Mouse (Mus musculus): Measurements from ENCODE around the gene Poc1a. TPM values are rescaled to one million over a fixed set of nuclear protein-coding genes. Genes with fewer than 3 reads are reported as not detected.

Poc1a gene
- 1 to 10 TPM; 1.4 to 2.1 TPM for total RNA-seq (2021)
- long read RNA-seq, experiment 1, partial matches to known transcripts = 1 of 2 reads
- long read RNA-seq, experiment 1, other reads (novel, unspliced or antisense) = 0 of 2 reads
- long read RNA-seq, experiment 2, partial matches to known transcripts = 0 of 2 reads
- long read RNA-seq, experiment 2, other reads (novel, unspliced or antisense) = 0 of 2 reads

DNA sequence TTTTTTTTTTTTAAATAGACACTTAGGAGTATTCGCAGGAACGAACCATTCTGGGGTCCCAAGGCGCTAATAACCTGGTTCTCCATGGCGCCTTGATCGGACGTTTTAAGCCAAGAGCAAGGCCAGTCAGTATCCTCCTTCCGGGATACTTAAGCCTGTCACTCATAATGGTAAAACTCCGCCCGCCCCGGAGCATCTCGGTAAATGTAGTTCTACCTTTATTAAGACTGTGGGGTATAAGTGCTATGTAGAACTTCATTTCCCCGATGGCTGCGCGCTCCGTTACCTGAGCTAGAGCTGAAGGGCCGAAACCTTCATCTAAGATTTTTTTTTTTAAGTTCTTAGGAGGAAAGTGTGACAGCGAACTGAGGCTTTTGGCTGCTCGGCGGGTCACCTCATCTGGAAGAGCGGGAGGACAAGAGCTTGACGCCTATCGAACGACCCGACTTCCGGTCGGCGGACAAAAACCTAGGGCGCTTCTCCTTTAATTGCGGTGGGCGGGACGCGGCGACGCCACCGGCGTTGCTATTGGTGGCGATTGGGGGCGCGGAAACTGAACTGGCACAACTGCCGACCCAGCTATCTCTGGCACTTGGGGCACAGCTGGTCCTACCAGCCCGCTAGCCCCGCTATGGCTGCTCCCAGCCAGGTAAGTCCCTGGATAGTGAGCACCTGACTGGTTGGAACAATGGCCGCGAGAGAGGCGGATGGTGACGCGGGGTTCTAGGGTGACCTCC, at the start of gene Poc1a:
TSS of gene Poc1a (plus strand) at position 254 of the 737 bp plus-strand sequence.
- peak within 1 kb of the TSS; percentile 96 for H3K27ac ChIP-seq
- no peak for TF ChIP-seq CTCF (IDR thresholded peaks at IDR 0.05)
- peak; percentile 94 for DNase-seq
- intact Hi-C loops (cut with DNase I) = loop anchor here (1.0 to 5.0 kb wide), 5 partner anchors 34 to 196 kb away; partner anchors contain the start of genes Parp3 and Wdr82
- peak within 1 kb of the TSS; percentile 78 for H3K4me3 ChIP-seq

DNA sequence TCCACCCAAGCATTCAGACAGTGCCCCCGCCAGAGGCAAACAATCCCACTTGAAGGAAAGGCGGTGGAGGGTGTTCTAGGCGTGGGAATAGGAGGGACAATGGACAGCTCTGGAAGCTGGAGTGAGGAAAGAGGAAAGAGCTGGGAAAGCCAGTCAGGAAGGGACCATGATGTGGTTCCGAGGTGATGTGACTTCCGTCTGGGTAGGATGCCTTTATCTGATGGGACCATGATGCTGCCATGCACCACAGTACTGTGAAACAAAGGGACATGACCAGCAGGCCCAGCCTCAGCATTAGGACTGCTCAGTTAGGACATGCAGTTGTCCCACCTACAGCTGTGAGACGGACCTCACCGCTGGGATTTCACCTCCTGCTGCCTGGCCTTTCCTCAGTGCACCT, 49.6 kb upstream of the Poc1a start:
- intact Hi-C loops (cut with DNase I) = no loop called here
- no peak overlapping the region for H3K4me3 ChIP-seq
- no peak overlapping the region for H3K27ac ChIP-seq
- DNase-seq = no peak
- no peak for TF ChIP-seq CTCF (IDR thresholded peaks at IDR 0.05)

DNA sequence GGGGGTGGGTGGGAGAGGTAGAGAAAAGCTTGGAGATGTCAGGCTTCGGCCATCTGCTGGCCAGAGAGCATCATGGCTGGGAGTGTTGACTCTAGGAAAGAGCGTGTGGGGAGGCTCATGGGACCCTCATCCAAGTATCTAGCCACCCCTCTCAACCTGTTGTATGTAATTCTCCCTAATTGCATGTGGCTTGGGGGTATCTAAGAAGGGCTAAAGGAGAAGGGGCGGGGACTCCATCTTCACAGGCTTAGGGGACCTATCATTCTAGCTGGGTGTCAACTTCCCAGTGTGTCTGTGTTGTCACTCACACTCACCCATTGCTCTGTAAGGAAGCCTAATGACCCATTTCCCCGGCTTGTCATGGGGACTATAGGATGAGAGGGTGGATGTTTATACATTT, 49.0 kb upstream of the Poc1a start:
- no peak for DNase-seq
- intact Hi-C loops (cut with DNase I) = no loop called here
- Histone ChIP-seq H3K4me3 (no peak overlapping the region), H3K27ac (no peak overlapping the region)
- no peak for TF ChIP-seq CTCF (IDR thresholded peaks at IDR 0.05)

DNA sequence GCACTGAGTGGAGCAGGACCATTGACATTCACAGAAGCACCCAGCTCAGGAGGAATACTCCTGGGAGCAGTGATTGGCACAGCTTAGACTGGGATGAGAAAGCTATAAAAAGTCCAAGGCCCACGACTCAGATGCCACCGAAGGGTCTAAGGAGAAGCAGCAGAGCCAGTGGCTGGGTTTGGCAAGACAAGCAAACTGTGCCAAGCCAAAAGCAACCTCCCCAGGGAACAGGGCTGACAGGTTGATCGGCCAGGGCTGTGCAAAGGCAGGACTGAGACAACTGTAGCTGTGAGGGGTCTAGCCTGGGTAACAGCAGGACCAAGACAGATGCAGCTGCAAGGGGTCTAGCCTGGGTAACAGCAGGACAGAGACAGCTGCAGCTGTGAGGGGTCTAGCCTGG, 47.9 kb upstream of the Poc1a start:
- no peak for DNase-seq
- no peak overlapping the region for H3K4me3 ChIP-seq
- no peak for TF ChIP-seq CTCF (IDR thresholded peaks at IDR 0.05)
- no peak overlapping the region for H3K27ac ChIP-seq
- intact Hi-C loops (cut with DNase I) = no loop called here

DNA sequence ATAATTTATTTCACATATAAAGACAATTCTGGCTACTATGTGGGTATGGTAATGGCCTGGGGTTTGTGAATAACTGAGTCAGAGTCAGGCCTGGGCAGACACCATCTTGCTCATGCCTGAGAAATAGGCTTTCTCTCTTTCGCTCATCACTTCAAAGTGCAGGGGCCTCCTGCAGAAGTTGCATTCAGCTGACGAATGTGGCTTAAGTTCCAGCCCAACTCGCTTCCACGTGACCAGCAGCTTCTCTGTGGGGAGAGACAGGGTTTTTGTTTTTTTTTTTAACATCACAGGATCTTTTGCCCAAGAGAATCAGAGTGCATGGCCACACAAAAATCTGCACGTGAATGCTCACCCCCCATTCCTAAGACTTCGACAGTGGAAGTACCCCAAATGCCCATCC, 46.9 kb upstream of the Poc1a start:
- Histone ChIP-seq H3K27ac (no peak overlapping the region), H3K4me3 (no peak overlapping the region)
- no peak for TF ChIP-seq CTCF (IDR thresholded peaks at IDR 0.05)
- intact Hi-C loops (cut with DNase I) = no loop called here
- DNase-seq = no peak

DNA sequence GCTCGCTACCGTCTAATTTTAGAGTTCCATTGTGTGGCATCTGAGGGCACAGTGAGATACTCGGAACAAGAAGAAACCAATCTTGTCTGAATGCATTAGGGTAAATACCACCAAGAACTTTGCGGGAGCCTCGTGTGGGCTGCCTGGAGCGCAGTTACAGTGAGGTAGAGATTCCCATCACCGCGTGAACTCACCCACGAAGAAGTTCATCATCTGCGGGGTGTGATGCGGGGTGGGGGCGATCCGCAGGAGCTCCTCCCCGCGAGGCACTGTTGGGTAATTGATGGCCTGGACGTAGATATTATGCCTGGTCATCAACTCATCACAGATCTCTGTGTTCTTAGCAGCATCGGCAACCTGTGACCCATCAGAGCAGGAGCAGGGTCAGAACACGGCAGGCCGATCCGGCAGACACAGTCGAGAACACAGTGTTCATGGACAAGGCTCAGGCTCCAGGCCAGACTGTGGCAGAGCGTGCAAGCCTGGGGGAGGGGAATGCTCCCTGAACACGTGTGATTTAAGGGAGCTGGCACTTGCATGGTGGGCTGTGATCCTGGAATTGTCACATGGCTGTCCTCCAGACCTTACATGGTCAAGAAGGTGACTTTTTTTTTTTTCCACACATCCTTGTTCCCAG, 45.5 kb upstream of the Poc1a start:
- no peak for TF ChIP-seq CTCF (IDR thresholded peaks at IDR 0.05)
- H3K27ac ChIP-seq = 0 out of 2 replicates have a peak overlapping the region, but pooled peaks have one; percentile 1
- peak; percentile 62 for DNase-seq
- intact Hi-C loops (cut with DNase I) = no loop called here
- H3K4me3 ChIP-seq = no peak overlapping the region

DNA sequence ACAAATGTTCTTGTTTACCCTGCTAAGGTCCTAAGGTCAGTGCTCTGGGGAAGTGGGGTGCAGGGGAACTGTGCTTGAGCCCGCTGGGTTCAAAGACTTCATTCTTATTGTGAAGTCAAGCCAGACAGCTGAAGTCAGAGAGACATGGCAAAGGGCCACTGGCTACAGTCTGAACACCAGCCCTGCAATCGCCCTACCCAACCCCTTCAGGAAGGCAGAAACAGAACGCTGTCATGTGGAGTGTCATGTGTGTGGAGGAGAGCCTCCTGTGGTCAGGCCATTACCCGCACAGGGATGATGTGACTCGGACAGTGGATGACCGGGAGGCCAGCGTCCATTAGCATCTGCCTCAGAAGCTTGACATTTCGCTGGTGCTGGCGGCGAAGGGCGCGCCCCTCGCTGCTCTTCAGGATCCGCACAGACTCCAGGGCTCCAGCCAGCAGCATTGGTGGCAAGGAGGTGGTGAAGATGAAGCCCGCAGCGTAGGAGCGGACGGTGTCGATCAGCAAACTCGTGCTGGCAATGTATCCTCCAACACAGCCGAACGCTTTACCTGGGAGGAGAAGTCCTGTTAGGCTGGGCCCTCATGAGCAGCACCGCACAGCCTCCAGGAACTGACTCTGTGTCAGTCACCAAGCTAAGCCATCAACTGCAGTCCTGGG, 44.6 kb upstream of the Poc1a start:
- TF ChIP-seq CTCF (IDR thresholded peaks at IDR 0.05) = no peak
- DNase-seq = no peak
- H3K4me3 ChIP-seq = no peak overlapping the region
- intact Hi-C loops (cut with DNase I) = no loop called here
- H3K27ac ChIP-seq = peak overlapping the region; percentile 53

DNA sequence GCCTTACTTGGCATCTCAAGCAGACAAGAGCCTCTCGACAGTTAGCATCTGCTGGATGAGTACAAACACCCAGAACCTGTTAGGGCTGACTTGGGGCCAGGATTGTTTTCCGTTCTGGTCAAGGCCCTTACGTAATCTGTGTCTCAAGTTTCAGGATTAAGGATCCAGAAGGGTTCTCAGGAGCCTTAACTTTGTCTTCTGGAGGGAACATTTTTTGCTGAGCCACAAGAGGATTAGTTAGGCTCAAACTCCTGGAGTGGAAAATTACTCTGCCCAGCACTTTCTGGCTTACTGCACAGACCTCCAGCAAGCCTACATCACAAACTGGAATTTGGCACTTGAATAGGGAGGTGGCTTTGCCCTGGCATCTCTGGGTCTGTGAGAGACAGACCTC, 44.0 kb upstream of the Poc1a start:
- intact Hi-C loops (cut with DNase I) = no loop called here
- no peak overlapping the region for H3K4me3 ChIP-seq
- peak; percentile 56 for DNase-seq
- no peak for TF ChIP-seq CTCF (IDR thresholded peaks at IDR 0.05)
- H3K27ac ChIP-seq = peak overlapping the region; percentile 53

DNA sequence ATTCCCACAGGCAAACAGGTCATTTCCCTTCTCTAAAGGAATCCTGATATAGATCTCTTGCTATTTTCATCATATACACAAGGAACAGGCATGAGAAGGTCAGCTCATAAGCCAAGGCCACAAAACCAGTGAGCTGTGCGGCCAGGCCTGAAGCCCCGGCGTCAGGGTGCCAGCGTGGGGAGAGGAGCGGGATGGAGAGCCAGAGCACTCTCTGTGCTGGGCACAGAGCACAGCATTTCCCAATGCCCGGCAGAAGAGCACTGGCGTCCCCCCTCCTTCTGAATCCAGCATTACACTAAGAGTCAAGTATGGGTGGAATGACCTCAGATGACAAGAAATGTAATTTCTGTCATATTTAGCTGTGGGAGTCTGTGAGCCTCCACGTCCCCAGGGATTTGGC, 43.5 kb upstream of the Poc1a start:
- no peak overlapping the region for H3K4me3 ChIP-seq
- TF ChIP-seq CTCF (IDR thresholded peaks at IDR 0.05) = no peak
- H3K27ac ChIP-seq = peak overlapping the region; percentile 53
- DNase-seq = no peak
- intact Hi-C loops (cut with DNase I) = no loop called here

DNA sequence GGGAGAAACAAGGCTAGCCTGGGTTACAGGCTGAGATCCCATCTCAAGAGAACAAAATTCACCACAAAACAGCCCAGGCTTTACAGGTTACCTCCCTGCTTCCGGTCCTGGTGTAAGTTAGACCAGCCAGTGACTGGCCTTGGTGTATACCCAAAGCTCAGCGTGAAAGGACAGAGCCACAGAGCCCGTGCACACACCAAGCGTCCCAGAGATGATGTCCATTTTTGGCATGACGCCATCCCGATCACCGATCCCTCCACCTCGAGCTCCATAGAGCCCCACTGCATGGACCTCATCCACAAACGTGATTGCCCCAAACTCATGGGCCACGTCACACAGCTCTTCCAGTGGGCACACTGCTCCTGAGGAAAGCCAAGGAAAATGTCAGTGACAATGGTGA, 43.0 kb upstream of the Poc1a start:
- 0 out of 2 replicates have a peak overlapping the region, but pooled peaks have one; percentile 53 for H3K27ac ChIP-seq
- no peak overlapping the region for H3K4me3 ChIP-seq
- intact Hi-C loops (cut with DNase I) = no loop called here
- no peak for DNase-seq
- TF ChIP-seq CTCF (IDR thresholded peaks at IDR 0.05) = no peak

DNA sequence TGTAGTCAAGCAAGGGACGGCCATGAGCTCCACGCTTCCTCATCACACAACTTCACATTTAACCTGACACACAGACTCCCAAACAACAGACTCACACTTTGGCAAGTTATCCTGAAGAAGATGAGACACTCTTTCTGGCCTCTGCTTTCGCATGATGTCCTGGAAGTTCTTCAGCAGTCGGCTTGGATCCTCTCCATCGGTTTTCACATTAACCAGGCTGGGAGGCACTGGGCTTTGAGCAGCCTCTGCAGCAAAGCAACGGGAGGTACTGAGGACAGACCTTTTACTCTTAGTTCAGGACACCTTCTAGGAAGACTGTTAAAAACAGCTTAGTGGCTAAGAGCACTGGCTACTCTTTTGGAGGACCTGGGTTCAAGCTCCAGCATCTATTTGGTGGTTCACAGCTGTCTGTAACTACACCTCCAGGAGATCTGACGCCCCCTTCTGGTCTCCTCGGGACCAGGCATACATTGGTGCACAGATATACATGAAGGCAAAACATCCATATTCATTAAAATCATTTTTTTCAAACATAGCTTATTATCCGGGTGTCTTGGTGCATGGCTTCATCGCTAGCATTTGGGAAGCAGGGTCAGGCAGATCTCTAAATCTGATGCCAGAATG, 39.2 kb upstream of the Poc1a start:
- H3K27ac ChIP-seq = no peak overlapping the region

DNA sequence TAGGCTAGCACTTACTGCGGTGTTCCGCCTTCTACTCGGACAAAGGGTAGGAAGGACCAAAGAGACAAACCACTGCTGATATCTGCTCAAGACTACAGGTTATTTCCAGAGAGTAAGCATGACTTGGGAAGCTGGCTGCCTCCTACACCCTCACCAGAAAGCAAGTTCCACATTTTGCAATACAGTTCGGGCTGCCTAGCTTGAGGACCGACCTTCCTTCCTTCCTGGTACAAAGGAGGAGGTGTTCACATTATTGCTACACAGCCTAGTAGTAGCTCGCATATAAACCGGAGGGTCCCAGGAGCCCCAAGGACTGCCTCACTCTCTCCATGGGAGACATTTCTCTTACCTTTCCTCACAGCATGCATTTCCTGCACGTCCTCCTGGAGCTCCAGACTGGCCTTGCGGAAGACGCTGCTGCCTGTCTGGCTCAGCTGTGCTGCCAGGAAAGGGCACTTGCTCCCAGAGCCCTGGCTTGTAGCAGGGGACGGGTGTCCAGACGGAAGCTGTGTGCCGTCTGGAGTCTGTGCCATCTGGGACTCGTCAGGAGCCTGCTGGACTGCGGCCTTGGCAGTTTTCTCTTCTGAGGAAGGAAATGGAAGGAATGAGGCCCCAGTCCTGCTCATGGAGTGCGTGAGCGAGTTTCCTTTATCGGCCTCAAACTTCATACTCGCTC, 37.9 kb upstream of the Poc1a start:
- TF ChIP-seq CTCF (IDR thresholded peaks at IDR 0.05) = no peak
- Histone ChIP-seq H3K27ac (peak overlapping the region; percentile 69), H3K4me3 (0 out of 2 replicates have a peak overlapping the region, but pooled peaks have one; percentile 1)
- peak; percentile 62 for DNase-seq
- intact Hi-C loops (cut with DNase I) = no loop called here

More for the DNA sequence above, 39.2 kb upstream of the Poc1a start:
- 0 out of 2 replicates have a peak, but pooled peaks have one; percentile 1 for TF ChIP-seq CTCF (IDR thresholded peaks at IDR 0.05)
- intact Hi-C loops (cut with DNase I) = no loop called here
- DNase-seq = no peak
- H3K4me3 ChIP-seq = no peak overlapping the region

Measured in gastrocnemius, adult 2 months (tissue).